8 mouse cellular contexts compared by ENCODE assay signal in the genomic region with DNA sequence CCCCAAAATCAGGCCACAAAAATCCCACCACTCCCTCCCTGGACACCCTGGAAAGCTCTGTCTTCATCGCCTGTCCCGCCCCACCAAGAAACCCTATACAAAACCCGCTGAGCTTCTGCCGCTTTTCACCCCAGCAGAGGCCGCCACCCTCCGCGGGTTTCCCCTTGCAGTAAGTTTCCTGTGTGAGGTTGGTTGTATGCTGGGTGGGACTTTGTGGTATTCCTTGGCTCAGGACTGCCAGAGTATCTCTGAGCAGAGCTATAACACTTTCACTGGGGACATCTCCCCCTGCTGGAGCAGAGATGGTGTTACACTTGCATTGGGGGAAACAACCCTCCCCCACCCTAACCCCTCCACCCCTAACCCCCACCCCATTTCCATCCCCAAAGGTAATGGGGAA. TPM values are rescaled to one million over a fixed set of nuclear protein-coding genes. Genes with fewer than 3 reads are reported as not detected.
DNase-seq lines count a peak whose midpoint lies in the region; TF ChIP-seq lines count a peak whose summit lies in the region.

No protein-coding gene starts in this region.

- no peaks in the 10 kb centered on the region for H3K4me1 ChIP-seq in cerebellum, adult 2 months (ENCODE audit: control insufficient read depth, insufficient read depth, low read length)

- intact Hi-C loops in gastrocnemius, postnatal 14 days (cut with DNase I; ENCODE audit: low total_unique reads), result no loop called here
- intact Hi-C loops in gastrocnemius, postnatal 36 days (cut with DNase I), result loop anchor here (5.0 kb wide), 1 partner anchor 44 kb away; a partner anchor contains a TSS

- peak; percentile 14 for DNase-seq in gastrocnemius, postnatal 14 days
- DNase-seq in gastrocnemius, postnatal 36 days, result no peak
- peak; percentile 69 to 72 for DNase-seq in B cell, adult 2 months
- DNase-seq in brain, adult 2 months (ENCODE audit: low read depth, low spot score), result peak; percentile 19
- DNase-seq in natural killer cell, adult 2 months (ENCODE audit: low spot score in 2 of 2), result peak; percentile 77 to 84
- no peak for DNase-seq in adipocyte (ENCODE audit: low spot score)
- DNase-seq in cerebellum, adult 2 months, result no peak
- DNase-seq in left cerebral cortex, adult 18-20 months (ENCODE audit: low spot score in 2 of 2), result no peak

- TF ChIP-seq POLR2A in cerebellum, adult 2 months (IDR thresholded peaks at IDR 0.05; ENCODE audit: borderline replicate concordance, insufficient read depth, low read length), result no peak

- H3K27ac ChIP-seq in cerebellum, adult 2 months (ENCODE audit: insufficient read depth, low read length), result no peak overlapping the region

- no peak for TF ChIP-seq CTCF in cerebellum, adult 2 months (IDR thresholded peaks at IDR 0.05; ENCODE audit: borderline replicate concordance, insufficient read depth, low read depth, low read length)

- no peaks in the 10 kb centered on the region for H3K27me3 ChIP-seq in cerebellum, adult 2 months (ENCODE audit: control insufficient read depth, insufficient read depth, low read length)

- WGBS in cerebellum, adult 2 months, result 52% methylated on average over 7 of the region's 7 CpGs

- H3K4me3 ChIP-seq in cerebellum, adult 2 months (replicated peaks; ENCODE audit: insufficient read depth, low read depth, low read length), result no peak overlapping the region

RNA-seq across cellular contexts. Expression of a gene that starts 1.5 kb away (rescaled TPM):
- 1 to 10 TPM; 6.8 to 9.9 TPM for total RNA-seq in gastrocnemius, postnatal 14 days (2021)
- 1 to 10 TPM; 6.4 to 6.6 TPM for total RNA-seq in gastrocnemius, postnatal 36 days (2021)
- polyA plus RNA-seq in cerebellum, adult 2 months (2012; rRNA removed), result 2.4 and 2.5 TPM in 2 replicates
- total RNA-seq in left cerebral cortex, adult 18-20 months (2021), result 1 to 10 TPM; 3.2 to 3.8 TPM

RNA-seq across cellular contexts. Expression of a gene that starts 26.4 kb away (rescaled TPM):
- total RNA-seq in gastrocnemius, postnatal 14 days (2021), result 1 to 10 TPM; 4.9 to 7.2 TPM
- total RNA-seq in gastrocnemius, postnatal 36 days (2021), result 1 to 10 TPM; 5.3 to 7.3 TPM
- polyA plus RNA-seq in cerebellum, adult 2 months (2012; rRNA removed), result 13.2 and 14.7 TPM in 2 replicates
- total RNA-seq in left cerebral cortex, adult 18-20 months (2021), result 10 to 100 TPM; 14.0 to 15.7 TPM

RNA-seq across cellular contexts. Expression of a gene that starts 44.6 kb away (rescaled TPM):
- 10 to 100 TPM; 19.9 to 28.3 TPM for total RNA-seq in gastrocnemius, postnatal 14 days (2021)
- 10 to 100 TPM; 13.9 to 18.5 TPM for total RNA-seq in gastrocnemius, postnatal 36 days (2021)
- 6.9 and 7.1 TPM in 2 replicates for polyA plus RNA-seq in cerebellum, adult 2 months (2012; rRNA removed)
- 1 to 10 TPM; 7.1 to 7.4 TPM for total RNA-seq in left cerebral cortex, adult 18-20 months (2021)

RNA-seq across cellular contexts. Expression of a gene that starts 59.9 kb away (rescaled TPM):
- 1 to 10 TPM in 1 of 2 experiments, under 1 TPM in 1; 0.66 to 1.1 TPM for total RNA-seq in gastrocnemius, postnatal 14 days (2021)
- under 1 TPM; 0.33 to 0.35 TPM for total RNA-seq in gastrocnemius, postnatal 36 days (2021)
- 3.9 and 4.9 TPM in 2 replicates for polyA plus RNA-seq in cerebellum, adult 2 months (2012; rRNA removed)
- 10 to 100 TPM; 48.6 to 56.6 TPM for total RNA-seq in left cerebral cortex, adult 18-20 months (2021)

Comparison
In these comparisons a context has a peak if more than half of its experiments do, and no peak if none do; other contexts are left out.
1. DNase-seq: peak in gastrocnemius, postnatal 14 days (single experiment), B cell, adult 2 months (2 of 2), brain, adult 2 months (single experiment) and natural killer cell, adult 2 months (2 of 2); none in gastrocnemius, postnatal 36 days (0 of 2), adipocyte (single experiment), cerebellum, adult 2 months (0 of 2) and left cerebral cortex, adult 18-20 months (0 of 2).